Mouse (Mus musculus): Measurements from ENCODE around the gene Lcmt2.

GRCm38 (mm10) chr2:121169173-121169572, 28.7 kb upstream of the Lcmt2 start:
- TF ChIP-seq POLR2A (IDR thresholded peaks at IDR 0.05; ENCODE audit: insufficient read depth, low read depth, low read length) = no peak
- no peak for TF ChIP-seq CTCF (IDR thresholded peaks at IDR 0.05; ENCODE audit: insufficient read depth, low read depth, low read length)
